Mouse (Mus musculus) G1E (cell line): ENCODE data around the gene Cfap157. TPM values are rescaled to one million over a fixed set of nuclear protein-coding genes. Genes with fewer than 3 reads are reported as not detected.

Experiments used
- ATAC-seq: 2 replicates; pipeline ENCODE4 v1.8.0; 2016; ENCODE audit warnings: mild to moderate bottlenecking; ENCODE audit not compliant: insufficient number of reproducible peaks, poor library complexity, low FRiP score, severe bottlenecking; ENCODE audit errors: extremely low read depth
- DNase-seq: peaks from one replicate; pipeline ENCODE4 v3.0.0; 2012; ENCODE audit warnings: low spot score
- H3K27me3 ChIP-seq: 2 replicates; pipeline ENCODE4 v1.6.1; 2012; ENCODE audit warnings: mild to moderate bottlenecking, low read length, inconsistent platforms; ENCODE audit not compliant: insufficient read depth
- H3K36me3 ChIP-seq: replicated peaks from 2 replicates; pipeline ENCODE3; 2012; ENCODE audit warnings: mild to moderate bottlenecking, inconsistent platforms
- H3K4me1 ChIP-seq: 2 replicates; pipeline ENCODE4 v1.6.1; 2012; ENCODE audit warnings: low read depth, low read length, inconsistent platforms, mixed read lengths; ENCODE audit not compliant: insufficient read depth
- H3K4me3 ChIP-seq: 2 replicates; pipeline ENCODE4 v1.5.1; 2012; ENCODE audit warnings: low read depth, mild to moderate bottlenecking, inconsistent platforms, low read length, moderate library complexity, mixed read lengths
- H3K9me3 ChIP-seq: replicated peaks from 2 replicates; pipeline ENCODE4 v1.6.1; 2012; ENCODE audit warnings: inconsistent platforms
- CTCF ChIP-seq: IDR thresholded peaks from 2 replicates; pipeline ENCODE4 v1.5.1; 2012; ENCODE audit warnings: low read depth, low read length, inconsistent platforms, mixed read lengths
- GATA1 ChIP-seq: IDR thresholded peaks from 2 replicates; pipeline ENCODE4 v1.6.1; 2012; ENCODE audit warnings: borderline replicate concordance, low read length, inconsistent platforms, mixed read lengths
- GATA2 ChIP-seq: IDR thresholded peaks from 2 replicates; pipeline ENCODE4 v1.6.1; 2012; ENCODE audit warnings: low read depth, low read length, inconsistent platforms, borderline replicate concordance
- POLR2AphosphoS5 ChIP-seq: IDR thresholded peaks from 2 replicates; pipeline ENCODE4 v1.6.1; 2012; ENCODE audit warnings: low read depth, low read length, inconsistent platforms; ENCODE audit not compliant: insufficient replicate concordance
- TAL1 ChIP-seq: conservative IDR thresholded peaks from 2 replicates; pipeline ENCODE4 v1.6.1; 2012; ENCODE audit warnings: low read depth, low read length, inconsistent platforms, mixed read lengths
- polyA plus RNA-seq: library from polyadenylated mRNA; stranded (reverse); fragments of >175 nt; gene quantifications from 2 replicates; pipeline ENCODE4 v1.2.3, GENCODE M21; 2012
- total RNA-seq, 2 experiments: library from RNA; stranded (forward) in 1 of 2; stranded (reverse) in 1 of 2; fragments of 200-1000 nt in 1 of 2; fragments of >200 nt in 1 of 2; fragmentation: Nextera tagmentation in 1 of 2; gene quantifications; 2 replicates each; pipeline ENCODE4 v1.2.3; 2014 to 2017

Cfap157 gene
- total and polyA plus RNA-seq, 3 experiments: 0.11 TPM; not detected in 2

GRCm38 (mm10) chr2:32732695-32733094, 51.5 kb downstream of the Cfap157 start:
- ATAC-seq (no peak), DNase-seq (no peak)
- no peak for TF ChIP-seq POLR2AphosphoS5
- TF ChIP-seq GATA1: no peak
- TF ChIP-seq TAL1: no peak
- TF ChIP-seq GATA2: no peak
- TF ChIP-seq CTCF: no peak
- Histone ChIP-seq H3K4me3 (no peak overlapping the region), H3K4me1 (peaks cover 7% of the 10 kb centered on the region), H3K27me3 (peaks cover 71% of the 10 kb centered on the region), H3K36me3 (no peaks in the 10 kb centered on the region), H3K9me3 (no peaks in the 10 kb centered on the region)

DNA sequence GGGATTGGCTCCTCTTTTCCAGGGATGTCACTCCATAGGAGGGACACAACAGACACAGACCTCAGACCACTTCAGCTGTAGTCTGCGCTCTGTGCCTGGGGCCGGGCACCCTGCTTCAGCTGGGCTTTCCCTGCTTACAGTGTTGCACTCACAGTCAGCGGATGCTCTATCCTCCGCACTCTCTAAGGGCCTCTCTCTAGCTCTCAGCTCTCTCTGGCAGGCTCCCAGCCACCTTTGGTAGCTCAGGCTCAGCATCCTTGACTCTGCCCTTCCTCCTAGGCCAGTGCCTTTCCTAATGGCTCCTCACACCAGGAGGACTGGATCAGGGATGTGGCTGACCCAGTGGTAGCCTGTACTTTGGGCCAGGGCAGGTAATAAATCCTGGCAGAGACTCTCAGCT, 52.3 kb downstream of the Cfap157 start:
- H3K9me3 ChIP-seq: no peaks in the 10 kb centered on the region
- ATAC-seq (no peak), DNase-seq (no peak)
- TF ChIP-seq CTCF: no peak
- TF ChIP-seq GATA1: no peak
- H3K4me1 ChIP-seq: peaks cover 15% of the 10 kb centered on the region
- H3K36me3 ChIP-seq: no peaks in the 10 kb centered on the region
- H3K27me3 ChIP-seq: peaks cover 66% of the 10 kb centered on the region
- no peak overlapping the region for H3K4me3 ChIP-seq

- TF ChIP-seq TAL1 (no peak), POLR2AphosphoS5 (no peak), GATA2 (no peak), CTCF (no peak), GATA1 (no peak)
- no peak for DNase-seq
- Histone ChIP-seq H3K36me3 (no peaks in the 10 kb centered on the region), H3K4me3 (no peak overlapping the region), H3K27me3 (peaks cover 63% of the 10 kb centered on the region), H3K9me3 (no peaks in the 10 kb centered on the region), H3K4me1 (peaks cover 15% of the 10 kb centered on the region)
- no peak for ATAC-seq
Measured at GRCm38 (mm10) chr2:32730854-32731253, 53.4 kb downstream of the Cfap157 start.

- H3K27me3 ChIP-seq: peaks cover 65% of the 10 kb centered on the region
- peaks cover 11% of the 10 kb centered on the region for H3K4me1 ChIP-seq
- DNase-seq (no peak), ATAC-seq (no peak)
- no peaks in the 10 kb centered on the region for H3K36me3 ChIP-seq
- H3K9me3 ChIP-seq: no peaks in the 10 kb centered on the region
- no peak overlapping the region for H3K4me3 ChIP-seq
- TF ChIP-seq GATA2: no peak
Measured at GRCm38 (mm10) chr2:32729547-32729946, 54.7 kb downstream of the Cfap157 start.

- TF ChIP-seq TAL1 (no peak), GATA2 (no peak), GATA1 (no peak), POLR2AphosphoS5 (no peak), CTCF (no peak)
- peaks cover 63% of the 10 kb centered on the region for H3K27me3 ChIP-seq
- ATAC-seq: no peak
- no peaks in the 10 kb centered on the region for H3K36me3 ChIP-seq
- H3K9me3 ChIP-seq: no peaks in the 10 kb centered on the region
- H3K4me1 ChIP-seq: peaks cover 11% of the 10 kb centered on the region
- peak overlapping the region; percentile 9; the same call in 1 of the 2 replicates for H3K4me3 ChIP-seq
- no peak for DNase-seq
Measured at GRCm38 (mm10) chr2:32728463-32728862, 55.8 kb downstream of the Cfap157 start.

DNA sequence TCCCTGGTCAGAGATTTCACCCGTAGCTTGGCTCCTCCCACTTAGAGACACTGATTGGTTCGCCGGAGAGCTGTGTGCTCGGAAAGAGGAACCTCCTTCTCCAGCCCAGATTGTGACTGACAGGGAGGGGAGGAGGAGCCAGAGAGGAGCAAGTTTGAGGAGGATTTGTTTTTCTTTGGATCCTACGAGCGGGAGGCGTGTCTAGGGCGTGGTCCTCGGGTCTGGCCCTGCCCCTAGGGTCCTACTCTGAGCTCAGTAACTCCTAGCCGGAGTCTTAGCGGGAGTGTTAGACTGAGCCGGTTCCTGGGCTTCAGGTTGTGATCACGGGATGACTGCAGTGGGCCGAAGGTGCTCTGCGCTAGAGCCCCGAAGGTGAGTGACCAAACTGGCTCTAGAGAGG, 56.8 kb downstream of the Cfap157 start:
- TF ChIP-seq GATA1: no peak
- no peak for TF ChIP-seq GATA2
- no peak for TF ChIP-seq TAL1
- TF ChIP-seq POLR2AphosphoS5: no peak
- TF ChIP-seq CTCF: no peak
- Histone ChIP-seq H3K9me3 (no peaks in the 10 kb centered on the region), H3K4me1 (peaks cover 14% of the 10 kb centered on the region), H3K36me3 (no peaks in the 10 kb centered on the region), H3K4me3 (peak overlapping the region; percentile 62; the same call in 1 of the 2 replicates), H3K27me3 (peaks cover 61% of the 10 kb centered on the region)
- DNase-seq (peak; percentile 91), ATAC-seq (peak; percentile 97)

Other genes with a start within 250 kb of the Cfap157 start
- 33.6 and 35.0 TPM in 2 replicates for gene Fam102a, start 249.1 kb downstream of the Cfap157 start, total RNA-seq (2014; fragmentation: Nextera tagmentation)
- gene Fam102a, start 249.1 kb downstream of the Cfap157 start, total RNA-seq (2017): 28.7 and 30.1 TPM in 2 replicates
- gene Fam102a, start 249.1 kb downstream of the Cfap157 start, polyA plus RNA-seq: 28.9 and 32.7 TPM in 2 replicates
- 74.6 and 85.4 TPM in 2 replicates for gene Dpm2, start 213.6 kb downstream of the Cfap157 start, total RNA-seq (2014; fragmentation: Nextera tagmentation)
- 59.3 and 64.4 TPM in 2 replicates for gene Dpm2, start 213.6 kb downstream of the Cfap157 start, total RNA-seq (2017)
- 8.2 and 9.4 TPM in 2 replicates for gene Dpm2, start 213.6 kb downstream of the Cfap157 start, polyA plus RNA-seq
- gene Pip5kl1, start 209.6 kb downstream of the Cfap157 start, total RNA-seq (2014; fragmentation: Nextera tagmentation): 1.0 TPM in 1 of 2 replicates, not detected in the other
- gene Pip5kl1, start 209.6 kb downstream of the Cfap157 start, total RNA-seq (2017): 0.71 and 1.0 TPM in 2 replicates
- 0.11 and 0.13 TPM in 2 replicates for gene Pip5kl1, start 209.6 kb downstream of the Cfap157 start, polyA plus RNA-seq
- gene 9430097D07Rik, start 208.7 kb downstream of the Cfap157 start, total RNA-seq (2014; fragmentation: Nextera tagmentation): not detected in 2 replicates
- 0.11 TPM in 1 of 2 replicates, not detected in the other for gene 9430097D07Rik, start 208.7 kb downstream of the Cfap157 start, total RNA-seq (2017)
- not detected in 2 replicates for gene 9430097D07Rik, start 208.7 kb downstream of the Cfap157 start, polyA plus RNA-seq
- gene St6galnac4, start 197.3 kb downstream of the Cfap157 start, total RNA-seq (2014; fragmentation: Nextera tagmentation): 15.4 and 25.2 TPM in 2 replicates
- gene St6galnac4, start 197.3 kb downstream of the Cfap157 start, total RNA-seq (2017): 6.7 and 8.1 TPM in 2 replicates
- gene St6galnac4, start 197.3 kb downstream of the Cfap157 start, polyA plus RNA-seq: 20.8 and 24.4 TPM in 2 replicates
- 18.3 and 20.2 TPM in 2 replicates for gene St6galnac6, start 184.7 kb downstream of the Cfap157 start, total RNA-seq (2014; fragmentation: Nextera tagmentation)
- 16.8 and 19.8 TPM in 2 replicates for gene St6galnac6, start 184.7 kb downstream of the Cfap157 start, total RNA-seq (2017)
- 36.6 and 39.2 TPM in 2 replicates for gene St6galnac6, start 184.7 kb downstream of the Cfap157 start, polyA plus RNA-seq
- gene Ak1, start 162.7 kb downstream of the Cfap157 start, total RNA-seq (2014; fragmentation: Nextera tagmentation): not detected in 2 replicates
- gene Ak1, start 162.7 kb downstream of the Cfap157 start, total RNA-seq (2017): 0.44 and 0.58 TPM in 2 replicates
- 0.42 and 0.56 TPM in 2 replicates for gene Ak1, start 162.7 kb downstream of the Cfap157 start, polyA plus RNA-seq
- gene Eng, start 137.8 kb downstream of the Cfap157 start, total RNA-seq (2014; fragmentation: Nextera tagmentation): 4.4 and 6.4 TPM in 2 replicates
- gene Eng, start 137.8 kb downstream of the Cfap157 start, total RNA-seq (2017): 0.76 and 0.93 TPM in 2 replicates
- 5.3 and 6.3 TPM in 2 replicates for gene Eng, start 137.8 kb downstream of the Cfap157 start, polyA plus RNA-seq
- gene Fpgs, start 80.3 kb downstream of the Cfap157 start, total RNA-seq (2014; fragmentation: Nextera tagmentation): 14.7 and 22.9 TPM in 2 replicates
- 12.8 and 13.6 TPM in 2 replicates for gene Fpgs, start 80.3 kb downstream of the Cfap157 start, total RNA-seq (2017)
- 81.4 and 145 TPM in 2 replicates for gene Fpgs, start 80.3 kb downstream of the Cfap157 start, polyA plus RNA-seq
- 68.7 and 71.2 TPM in 2 replicates for gene Cdk9, start 71.4 kb downstream of the Cfap157 start, total RNA-seq (2014; fragmentation: Nextera tagmentation)
- gene Cdk9, start 71.4 kb downstream of the Cfap157 start, total RNA-seq (2017): 31.7 and 32.5 TPM in 2 replicates
- 105 and 129 TPM in 2 replicates for gene Cdk9, start 71.4 kb downstream of the Cfap157 start, polyA plus RNA-seq
- not detected in 2 replicates for gene Sh2d3c, start 63.4 kb downstream of the Cfap157 start, total RNA-seq (2014; fragmentation: Nextera tagmentation)
- gene Sh2d3c, start 63.4 kb downstream of the Cfap157 start, total RNA-seq (2017): 0.06 and 0.98 TPM in 2 replicates
- gene Sh2d3c, start 63.4 kb downstream of the Cfap157 start, polyA plus RNA-seq: 0.35 and 0.39 TPM in 2 replicates
- gene 6330409D20Rik, start 43.4 kb downstream of the Cfap157 start, total RNA-seq (2014; fragmentation: Nextera tagmentation): not detected in 2 replicates
- gene 6330409D20Rik, start 43.4 kb downstream of the Cfap157 start, total RNA-seq (2017): 0.17 TPM in 1 of 2 replicates, not detected in the other
- gene 6330409D20Rik, start 43.4 kb downstream of the Cfap157 start, polyA plus RNA-seq: not detected in 2 replicates
- 9.0 and 9.7 TPM in 2 replicates for gene Tor2a, start 27.2 kb downstream of the Cfap157 start, total RNA-seq (2014; fragmentation: Nextera tagmentation)
- gene Tor2a, start 27.2 kb downstream of the Cfap157 start, total RNA-seq (2017): 14.0 and 17.7 TPM in 2 replicates
- gene Tor2a, start 27.2 kb downstream of the Cfap157 start, polyA plus RNA-seq: 28.2 and 30.1 TPM in 2 replicates
- 0.53 TPM in 1 of 2 replicates, not detected in the other for gene Ttc16, start 8.8 kb downstream of the Cfap157 start, total RNA-seq (2014; fragmentation: Nextera tagmentation)
- gene Ttc16, start 8.8 kb downstream of the Cfap157 start, total RNA-seq (2017): 0.17 and 0.38 TPM in 2 replicates
- gene Ttc16, start 8.8 kb downstream of the Cfap157 start, polyA plus RNA-seq: 0.02 and 0.15 TPM in 2 replicates
- 3.4 and 4.0 TPM in 2 replicates for gene Ptrh1, start 8.6 kb downstream of the Cfap157 start, total RNA-seq (2014; fragmentation: Nextera tagmentation)
- gene Ptrh1, start 8.6 kb downstream of the Cfap157 start, total RNA-seq (2017): 4.8 and 5.0 TPM in 2 replicates
- 4.3 and 5.3 TPM in 2 replicates for gene Ptrh1, start 8.6 kb downstream of the Cfap157 start, polyA plus RNA-seq
- gene Stxbp1, start 62.8 kb upstream of the Cfap157 start, total RNA-seq (2014; fragmentation: Nextera tagmentation): 13.7 TPM in 2 replicates
- gene Stxbp1, start 62.8 kb upstream of the Cfap157 start, total RNA-seq (2017): 2.9 and 3.3 TPM in 2 replicates
- gene Stxbp1, start 62.8 kb upstream of the Cfap157 start, polyA plus RNA-seq: 4.7 and 6.1 TPM in 2 replicates
- 0.53 and 1.2 TPM in 2 replicates for gene Fam129b, start 91.7 kb upstream of the Cfap157 start, total RNA-seq (2014; fragmentation: Nextera tagmentation)
- 20.2 and 20.7 TPM in 2 replicates for gene Fam129b, start 91.7 kb upstream of the Cfap157 start, total RNA-seq (2017)
- gene Fam129b, start 91.7 kb upstream of the Cfap157 start, polyA plus RNA-seq: 1.5 and 1.9 TPM in 2 replicates
- gene Rpl12, start 177.1 kb upstream of the Cfap157 start, total RNA-seq (2014; fragmentation: Nextera tagmentation): 4,306 and 4,312 TPM in 2 replicates
- gene Rpl12, start 177.1 kb upstream of the Cfap157 start, total RNA-seq (2017): 1,968 and 2,280 TPM in 2 replicates
- 2,853 and 2,936 TPM in 2 replicates for gene Rpl12, start 177.1 kb upstream of the Cfap157 start, polyA plus RNA-seq
- 10.4 and 12.8 TPM in 2 replicates for gene Lrsam1, start 177.2 kb upstream of the Cfap157 start, total RNA-seq (2014; fragmentation: Nextera tagmentation)
- 5.0 and 8.5 TPM in 2 replicates for gene Lrsam1, start 177.2 kb upstream of the Cfap157 start, total RNA-seq (2017)
- 9.5 and 10.8 TPM in 2 replicates for gene Lrsam1, start 177.2 kb upstream of the Cfap157 start, polyA plus RNA-seq
- 8.2 and 10.0 TPM in 2 replicates for gene Slc2a8, start 197.7 kb upstream of the Cfap157 start, total RNA-seq (2014; fragmentation: Nextera tagmentation)
- gene Slc2a8, start 197.7 kb upstream of the Cfap157 start, total RNA-seq (2017): 3.7 and 4.4 TPM in 2 replicates
- 41.2 and 77.2 TPM in 2 replicates for gene Slc2a8, start 197.7 kb upstream of the Cfap157 start, polyA plus RNA-seq